Mouse (Mus musculus): ENCODE results near the gene Mlh1. TPM values are rescaled to one million over a fixed set of nuclear protein-coding genes. Genes with fewer than 3 reads are reported as not detected.

Mlh1 gene
- polyA plus RNA-seq, 1 experiment from 2014 or later = 19.1 TPM

DNA sequence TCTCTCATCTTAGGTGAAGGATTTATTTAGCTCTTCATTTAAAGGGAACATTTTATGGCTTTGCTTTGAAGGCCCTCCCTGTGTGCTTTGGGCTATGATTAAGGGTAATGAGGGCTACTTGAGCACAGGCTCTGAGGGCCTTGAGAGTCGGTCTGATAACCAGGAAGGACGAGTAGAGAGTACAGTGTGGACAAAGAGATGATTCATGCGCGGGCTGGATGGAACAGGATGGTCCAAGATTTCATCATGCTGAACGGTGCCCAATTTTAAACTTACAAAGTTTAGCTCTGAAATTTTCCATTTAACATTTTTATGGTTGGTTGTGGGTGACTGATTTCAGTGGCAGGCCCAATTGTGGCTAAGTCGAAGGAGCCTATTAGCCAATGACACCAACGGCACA, 34.6 kb upstream of the Mlh1 start:
- ATAC-seq (ENCODE audit: low read depth) = no peak
- 68% methylated on average over 7 of the region's 7 CpGs for WGBS (ENCODE audit: insufficient replicate concordance)
- no peaks in the 10 kb centered on the region for H3K9me3 ChIP-seq (replicated peaks; ENCODE audit: control insufficient read depth, low read length)

GRCm38 (mm10) chr9:111304036-111304435, 32.4 kb upstream of the Mlh1 start:
- no peak overlapping the region for H3K4me2 ChIP-seq (ENCODE audit: low read depth, low read length)
- no peaks in the 10 kb centered on the region; the same call in 1 of the 2 replicates for H3K27me3 ChIP-seq (ENCODE audit: control insufficient read depth, insufficient read depth, low read depth, low read length)
- no peaks in the 10 kb centered on the region for H3K4me1 ChIP-seq (ENCODE audit: control insufficient read depth, low read depth, low read length)
- H3K9ac ChIP-seq (ENCODE audit: low read depth, low read length) = no peak overlapping the region
- no peak overlapping the region for H3K27ac ChIP-seq (ENCODE audit: low read length)
- no peak overlapping the region for H3K4me3 ChIP-seq (ENCODE audit: low read depth, low read length)
- no peaks in the 10 kb centered on the region for H3K36me3 ChIP-seq (ENCODE audit: control insufficient read depth, insufficient read depth)
- ATAC-seq (ENCODE audit: low read depth) = no peak
- no peaks in the 10 kb centered on the region for H3K9me3 ChIP-seq (replicated peaks; ENCODE audit: control insufficient read depth, low read length)
- 65% methylated on average over 6 of the region's 6 CpGs for WGBS (ENCODE audit: insufficient replicate concordance)

More for the DNA sequence above, 34.6 kb upstream of the Mlh1 start:
- H3K9ac ChIP-seq (ENCODE audit: low read depth, low read length) = no peak overlapping the region
- H3K27me3 ChIP-seq (ENCODE audit: control insufficient read depth, insufficient read depth, low read depth, low read length) = peaks cover 14% of the 10 kb centered on the region
- no peaks in the 10 kb centered on the region for H3K36me3 ChIP-seq (ENCODE audit: control insufficient read depth, insufficient read depth)
- H3K4me1 ChIP-seq (ENCODE audit: control insufficient read depth, low read depth, low read length) = no peaks in the 10 kb centered on the region
- H3K4me2 ChIP-seq (ENCODE audit: low read depth, low read length) = no peak overlapping the region
- no peak overlapping the region for H3K4me3 ChIP-seq (ENCODE audit: low read depth, low read length)
- no peak overlapping the region for H3K27ac ChIP-seq (ENCODE audit: low read length)

DNA sequence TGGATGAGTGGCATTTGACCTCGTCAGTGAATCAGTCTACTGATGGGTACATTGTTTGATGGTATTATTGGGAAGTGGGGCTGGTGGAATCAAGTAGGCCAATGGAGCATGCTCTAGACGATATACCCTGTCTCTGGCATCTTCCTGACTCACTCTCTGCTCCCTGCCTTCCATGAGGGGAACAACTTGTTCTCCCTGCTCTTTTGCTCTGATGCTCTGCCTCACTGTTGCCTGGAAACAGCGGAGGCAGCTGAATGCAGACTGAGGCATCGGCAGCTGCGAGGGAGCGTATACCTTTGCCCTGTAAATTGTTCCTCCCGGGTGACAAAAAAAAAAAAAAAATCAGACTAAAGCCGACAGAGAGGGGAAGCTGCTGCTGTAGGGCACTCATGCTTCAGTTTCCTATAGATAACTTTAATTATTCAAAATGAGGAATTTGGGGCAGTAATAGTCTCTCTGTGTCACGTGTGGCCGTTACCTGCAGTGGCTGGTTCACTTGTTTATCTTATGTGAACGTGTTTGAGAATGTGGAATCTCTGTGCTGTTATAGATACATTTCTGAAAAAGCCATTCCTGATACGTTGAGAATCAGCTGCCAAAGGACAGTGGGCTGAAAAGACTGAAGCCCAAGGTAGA, 30.7 kb upstream of the Mlh1 start:
- Histone ChIP-seq H3K27me3 (ENCODE audit: control insufficient read depth, insufficient read depth, low read depth, low read length) (no peaks in the 10 kb centered on the region; the same call in 1 of the 2 replicates), H3K9me3 (replicated peaks; ENCODE audit: control insufficient read depth, low read length) (no peaks in the 10 kb centered on the region), H3K27ac (ENCODE audit: low read length) (no peak overlapping the region), H3K4me3 (ENCODE audit: low read depth, low read length) (no peak overlapping the region), H3K9ac (ENCODE audit: low read depth, low read length) (no peak overlapping the region), H3K36me3 (ENCODE audit: control insufficient read depth, insufficient read depth) (no peaks in the 10 kb centered on the region), H3K4me1 (ENCODE audit: control insufficient read depth, low read depth, low read length) (no peaks in the 10 kb centered on the region), H3K4me2 (ENCODE audit: low read depth, low read length) (no peak overlapping the region)
- no peak for ATAC-seq (ENCODE audit: low read depth)
- WGBS (ENCODE audit: insufficient replicate concordance) = 53% methylated on average over 12 of the region's 12 CpGs

DNA sequence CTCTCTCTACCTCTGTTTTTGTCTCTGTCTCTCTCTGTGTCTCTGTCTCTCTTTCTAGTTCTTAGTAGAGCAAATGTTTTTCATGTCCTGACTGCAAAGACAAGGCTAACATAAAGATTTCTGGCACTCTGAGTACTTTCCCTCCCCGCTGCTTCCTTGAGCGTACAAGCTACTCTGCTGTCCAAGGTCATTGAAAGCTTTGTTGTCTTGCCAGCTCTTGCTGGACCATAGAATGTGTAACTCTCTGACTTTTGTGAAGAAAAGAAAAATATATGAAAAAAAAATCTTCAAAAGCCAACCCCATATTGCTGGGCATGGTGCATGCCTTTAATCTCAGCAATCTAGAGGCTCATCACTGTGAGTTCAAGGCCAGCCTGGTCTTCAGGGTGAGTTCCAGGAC, 27.0 kb upstream of the Mlh1 start:
- 64% methylated on average over 2 of the region's 2 CpGs for WGBS (ENCODE audit: insufficient replicate concordance)
- Histone ChIP-seq H3K4me3 (ENCODE audit: low read depth, low read length) (no peak overlapping the region), H3K4me2 (ENCODE audit: low read depth, low read length) (no peak overlapping the region), H3K9ac (ENCODE audit: low read depth, low read length) (no peak overlapping the region), H3K9me3 (replicated peaks; ENCODE audit: control insufficient read depth, low read length) (no peaks in the 10 kb centered on the region), H3K4me1 (ENCODE audit: control insufficient read depth, low read depth, low read length) (no peaks in the 10 kb centered on the region), H3K27me3 (ENCODE audit: control insufficient read depth, insufficient read depth, low read depth, low read length) (no peaks in the 10 kb centered on the region), H3K36me3 (ENCODE audit: control insufficient read depth, insufficient read depth) (no peaks in the 10 kb centered on the region), H3K27ac (ENCODE audit: low read length) (no peak overlapping the region)
- ATAC-seq (ENCODE audit: low read depth) = no peak

GRCm38 (mm10) chr9:111296433-111296832, 24.8 kb upstream of the Mlh1 start:
- WGBS (ENCODE audit: insufficient replicate concordance) = 68% methylated on average over 7 of the region's 7 CpGs
- H3K4me1 ChIP-seq (ENCODE audit: control insufficient read depth, low read depth, low read length) = no peaks in the 10 kb centered on the region
- ATAC-seq (ENCODE audit: low read depth) = no peak

DNA sequence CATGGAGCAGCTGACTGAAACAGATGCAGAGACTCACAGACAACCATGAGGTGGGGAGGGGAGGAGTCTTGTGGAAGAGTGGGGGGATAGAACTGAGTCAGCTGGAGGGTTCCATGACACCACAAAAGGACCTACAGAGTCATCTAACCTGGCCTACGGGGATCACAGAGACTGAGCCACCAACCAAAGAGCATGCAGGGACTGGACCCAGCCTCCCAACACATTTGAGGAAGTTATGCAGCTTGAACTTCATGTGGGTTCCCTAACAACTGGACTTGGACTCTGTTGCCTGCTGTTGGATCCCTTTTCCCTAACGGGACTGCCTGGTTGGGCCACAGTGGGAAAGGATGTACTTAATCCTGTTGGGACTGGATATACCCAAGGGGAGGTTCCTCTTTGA, 23.7 kb upstream of the Mlh1 start:
- no peak overlapping the region for H3K27ac ChIP-seq (ENCODE audit: low read length)
- no peak for ATAC-seq (ENCODE audit: low read depth)
- no peak overlapping the region for H3K4me3 ChIP-seq (ENCODE audit: low read depth, low read length)
- WGBS (ENCODE audit: insufficient replicate concordance) = 47% methylated on average over 2 of the region's 2 CpGs
- H3K27me3 ChIP-seq (ENCODE audit: control insufficient read depth, insufficient read depth, low read depth, low read length) = no peaks in the 10 kb centered on the region
- no peaks in the 10 kb centered on the region for H3K9me3 ChIP-seq (replicated peaks; ENCODE audit: control insufficient read depth, low read length)
- no peak overlapping the region for H3K9ac ChIP-seq (ENCODE audit: low read depth, low read length)
- no peak overlapping the region for H3K4me2 ChIP-seq (ENCODE audit: low read depth, low read length)
- H3K36me3 ChIP-seq (ENCODE audit: control insufficient read depth, insufficient read depth) = no peaks in the 10 kb centered on the region
- no peaks in the 10 kb centered on the region for H3K4me1 ChIP-seq (ENCODE audit: control insufficient read depth, low read depth, low read length)

More at GRCm38 (mm10) chr9:111296433-111296832, 24.8 kb upstream of the Mlh1 start:
- H3K4me2 ChIP-seq (ENCODE audit: low read depth, low read length) = no peak overlapping the region
- H3K9ac ChIP-seq (ENCODE audit: low read depth, low read length) = no peak overlapping the region
- no peak overlapping the region for H3K27ac ChIP-seq (ENCODE audit: low read length)
- H3K9me3 ChIP-seq (replicated peaks; ENCODE audit: control insufficient read depth, low read length) = no peaks in the 10 kb centered on the region
- no peaks in the 10 kb centered on the region for H3K27me3 ChIP-seq (ENCODE audit: control insufficient read depth, insufficient read depth, low read depth, low read length)
- no peak overlapping the region for H3K4me3 ChIP-seq (ENCODE audit: low read depth, low read length)
- H3K36me3 ChIP-seq (ENCODE audit: control insufficient read depth, insufficient read depth) = no peaks in the 10 kb centered on the region

DNA sequence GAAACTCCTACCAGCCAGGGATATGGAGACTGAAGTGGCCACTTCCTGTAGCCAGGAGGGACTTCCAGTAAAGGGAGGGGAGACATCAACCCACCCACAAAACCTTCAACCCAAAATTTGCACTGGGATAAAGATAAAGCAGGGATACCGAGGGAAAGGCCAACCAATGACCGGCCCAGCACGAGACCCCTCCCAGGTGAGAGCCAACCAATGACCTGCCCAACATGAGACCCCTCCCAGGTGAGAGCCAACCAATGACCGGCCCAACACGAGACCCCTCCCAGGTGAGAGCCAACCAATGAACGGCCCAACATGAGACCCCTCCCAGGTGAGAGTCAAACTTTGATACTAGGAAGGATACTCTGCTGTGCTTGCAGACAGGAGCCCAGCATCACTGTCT, 23.3 kb upstream of the Mlh1 start:
- no peaks in the 10 kb centered on the region for H3K4me1 ChIP-seq (ENCODE audit: control insufficient read depth, low read depth, low read length)
- WGBS (ENCODE audit: insufficient replicate concordance) = 71% methylated on average over 6 of the region's 6 CpGs
- H3K36me3 ChIP-seq (ENCODE audit: control insufficient read depth, insufficient read depth) = no peaks in the 10 kb centered on the region
- H3K9ac ChIP-seq (ENCODE audit: low read depth, low read length) = no peak overlapping the region
- H3K27me3 ChIP-seq (ENCODE audit: control insufficient read depth, insufficient read depth, low read depth, low read length) = no peaks in the 10 kb centered on the region
- no peak overlapping the region for H3K4me3 ChIP-seq (ENCODE audit: low read depth, low read length)
- ATAC-seq (ENCODE audit: low read depth) = no peak
- no peaks in the 10 kb centered on the region for H3K9me3 ChIP-seq (replicated peaks; ENCODE audit: control insufficient read depth, low read length)
- H3K27ac ChIP-seq (ENCODE audit: low read length) = no peak overlapping the region
- H3K4me2 ChIP-seq (ENCODE audit: low read depth, low read length) = no peak overlapping the region

- Histone ChIP-seq H3K36me3 (ENCODE audit: control insufficient read depth, insufficient read depth) (no peaks in the 10 kb centered on the region), H3K4me3 (ENCODE audit: low read depth, low read length) (no peak overlapping the region), H3K9ac (ENCODE audit: low read depth, low read length) (no peak overlapping the region), H3K9me3 (replicated peaks; ENCODE audit: control insufficient read depth, low read length) (no peaks in the 10 kb centered on the region), H3K27me3 (ENCODE audit: control insufficient read depth, insufficient read depth, low read depth, low read length) (no peaks in the 10 kb centered on the region), H3K4me1 (ENCODE audit: control insufficient read depth, low read depth, low read length) (no peaks in the 10 kb centered on the region; the same call in 1 of the 2 replicates), H3K4me2 (ENCODE audit: low read depth, low read length) (no peak overlapping the region), H3K27ac (ENCODE audit: low read length) (no peak overlapping the region)
- ATAC-seq (ENCODE audit: low read depth) = no peak
- WGBS (ENCODE audit: insufficient replicate concordance) = 68% methylated on average over 4 of the region's 4 CpGs
Observed at GRCm38 (mm10) chr9:111293234-111293633, 21.6 kb upstream of the Mlh1 start.

DNA sequence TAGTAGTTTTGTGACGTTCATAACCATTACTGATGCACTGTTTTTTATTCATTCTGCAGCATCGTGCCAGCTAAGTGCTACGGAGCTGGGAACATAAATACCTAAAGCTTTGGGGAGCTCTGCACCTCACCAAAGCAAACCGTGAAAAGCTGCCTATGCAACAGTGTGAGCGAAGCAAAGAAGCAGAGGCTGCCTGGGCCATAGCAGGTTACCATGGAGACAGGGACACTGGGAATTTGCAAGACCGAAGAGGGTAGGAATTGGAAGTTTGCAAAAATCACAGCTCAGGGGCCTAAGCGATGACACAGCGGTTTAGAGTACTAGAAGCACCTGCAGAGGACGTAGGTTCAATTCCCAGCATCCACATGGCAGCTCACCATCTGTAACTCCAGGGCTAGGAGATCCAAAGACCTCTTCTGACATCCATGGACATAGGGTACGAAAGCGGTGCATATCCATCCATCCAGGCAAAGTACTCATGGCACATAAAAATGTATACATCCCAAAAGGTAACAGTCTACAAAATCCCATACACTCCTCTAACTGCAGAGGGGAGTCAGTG, 19.0 kb upstream of the Mlh1 start:
- no peaks in the 10 kb centered on the region for H3K27me3 ChIP-seq (ENCODE audit: control insufficient read depth, insufficient read depth, low read depth, low read length)
- H3K9ac ChIP-seq (ENCODE audit: low read depth, low read length) = no peak overlapping the region
- H3K9me3 ChIP-seq (replicated peaks; ENCODE audit: control insufficient read depth, low read length) = no peaks in the 10 kb centered on the region
- no peak overlapping the region for H3K4me2 ChIP-seq (ENCODE audit: low read depth, low read length)
- H3K36me3 ChIP-seq (ENCODE audit: control insufficient read depth, insufficient read depth) = no peaks in the 10 kb centered on the region
- H3K4me1 ChIP-seq (ENCODE audit: control insufficient read depth, low read depth, low read length) = no peaks in the 10 kb centered on the region; the same call in 1 of the 2 replicates
- WGBS (ENCODE audit: insufficient replicate concordance) = 70% methylated on average over 11 of the region's 11 CpGs
- no peak overlapping the region for H3K27ac ChIP-seq (ENCODE audit: low read length)
- no peak overlapping the region for H3K4me3 ChIP-seq (ENCODE audit: low read depth, low read length)
- no peak for ATAC-seq (ENCODE audit: low read depth)
